Mouse (Mus musculus) heart, adult 2 months (tissue): ENCODE results near the gene Schip1.

ENCODE experiments used
- CTCF ChIP-seq: fragments of 200-600 bp; IDR thresholded peaks from 2 replicates; pipeline ENCODE4 v1.8.1; 2022; ENCODE audit warnings: antibody characterized with exemption, mild to moderate bottlenecking, moderate library complexity
- EP300 ChIP-seq: fragments of 200-500 bp; IDR thresholded peaks from 2 replicates; pipeline ENCODE4 v1.6.1; 2011; ENCODE audit warnings: low read depth, low read length, control low read depth; ENCODE audit not compliant: insufficient read depth

DNA sequence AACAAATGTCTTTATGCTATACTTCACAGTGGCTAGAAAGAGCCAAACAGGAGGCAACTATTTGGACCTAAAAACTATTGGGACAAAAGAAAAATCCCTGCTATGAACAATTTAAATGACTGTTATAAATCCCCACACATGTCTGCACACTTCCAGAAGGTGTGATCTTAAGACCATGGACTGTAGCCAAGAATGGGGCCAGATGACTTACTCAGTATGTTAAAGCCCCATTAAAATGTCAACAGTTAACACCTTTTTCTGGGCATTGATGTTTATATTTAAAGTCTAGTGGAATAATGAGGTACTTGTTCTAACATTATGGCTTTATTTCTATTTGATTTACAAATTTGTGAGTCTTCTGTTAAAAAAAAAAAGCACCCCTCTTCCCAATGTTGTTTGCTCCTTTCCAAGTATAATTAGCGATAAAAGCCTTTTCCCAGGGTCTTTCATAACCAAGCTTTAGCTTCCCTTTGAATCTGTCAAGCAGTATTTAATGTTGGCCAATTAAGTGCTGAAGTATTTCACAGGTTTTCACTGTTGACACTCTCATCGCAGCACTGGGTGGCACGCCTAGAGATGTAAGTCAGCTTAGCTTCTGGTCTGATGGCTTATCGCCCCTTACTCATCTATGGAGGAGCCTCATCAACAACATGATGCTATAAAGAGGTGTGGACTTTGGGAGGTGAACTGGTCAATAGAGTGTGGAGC is 32.3 kb downstream of the Schip1 start:
- no peak for TF ChIP-seq CTCF
- TF ChIP-seq EP300 = no peak
